ENCODE assay signal across 8 mouse cellular contexts in genomic region chr19:9954055-9954810, GRCm38 (mm10). TPM values are rescaled to one million over a fixed set of nuclear protein-coding genes. Genes with fewer than 3 reads are reported as not detected.
A peak's percentile ranks its signal among the peaks of the same experiment; 100 is the strongest.
DNase-seq lines count a peak whose midpoint lies in the region; ATAC-seq and TF ChIP-seq lines count a peak whose summit lies in the region.

No protein-coding gene starts in this region.

- ATAC-seq in heart, embryonic 12.5 days (ENCODE audit: insufficient number of reproducible peaks, low FRiP score), result peak; percentile 81
- peak; percentile 89 for ATAC-seq in kidney, embryonic 16.5 days (ENCODE audit: low FRiP score, low TSS enrichment)
- ATAC-seq in limb, embryonic 15.5 days (ENCODE audit: insufficient number of reproducible peaks, low FRiP score, low TSS enrichment, low read depth), result peak; percentile 90
- 0 out of 2 replicates have a peak, but pooled peaks have one; percentile 47 for ATAC-seq in midbrain, postnatal 0 days (ENCODE audit: low FRiP score)

- TF ChIP-seq POLR2A in embryonic fibroblast, embryonic 13.5 days (IDR thresholded peaks at IDR 0.05; ENCODE audit: low read depth, low read length), result 0 out of 2 replicates have a peak, but pooled peaks have one; percentile 41

- WGBS in heart, embryonic 12.5 days, result 32% methylated on average over 7 of the region's 7 CpGs
- whole genome bisulfite sequencing in kidney, embryonic 16.5 days, result 21% methylated on average over 7 of the region's 7 CpGs
- 10% methylated on average over 7 of the region's 7 CpGs for WGBS in limb, embryonic 15.5 days
- WGBS in midbrain, postnatal 0 days, result 43% methylated on average over 7 of the region's 7 CpGs

- H3K36me3 ChIP-seq in heart, embryonic 12.5 days, result no peaks in the 10 kb centered on the region
- H3K36me3 ChIP-seq in kidney, embryonic 16.5 days (ENCODE audit: insufficient read depth, low read length), result no peaks in the 10 kb centered on the region
- no peaks in the 10 kb centered on the region for H3K36me3 ChIP-seq in limb, embryonic 15.5 days
- no peaks in the 10 kb centered on the region for H3K36me3 ChIP-seq in midbrain, postnatal 0 days (ENCODE audit: insufficient read depth, low read length)

- H3K9me3 ChIP-seq in heart, embryonic 12.5 days (replicated peaks), result peaks cover 5% of the 10 kb centered on the region; the same call in 1 of the 2 replicates
- H3K9me3 ChIP-seq in kidney, embryonic 16.5 days (ENCODE audit: low read length), result peaks cover 11% of the 10 kb centered on the region
- H3K9me3 ChIP-seq in limb, embryonic 15.5 days, result no peaks in the 10 kb centered on the region
- no peaks in the 10 kb centered on the region for H3K9me3 ChIP-seq in midbrain, postnatal 0 days (ENCODE audit: low read length)

- DNase-seq in 3134 (ENCODE audit: extremely low read depth, insufficient read length, low spot score), result peak; percentile 86
- DNase-seq in adrenal gland, postnatal 25 days, result peak; percentile 75
- peak; percentile 79 for DNase-seq in midbrain, postnatal 0 days (ENCODE audit: low spot score)
- peak; percentile 77 for DNase-seq in testis, postnatal 10 days (ENCODE audit: low spot score)

- no peaks in the 10 kb centered on the region for H3K27me3 ChIP-seq in heart, embryonic 12.5 days (replicated peaks)
- no peaks in the 10 kb centered on the region for H3K27me3 ChIP-seq in kidney, embryonic 16.5 days (ENCODE audit: insufficient read depth, low read length)
- H3K27me3 ChIP-seq in limb, embryonic 15.5 days, result no peaks in the 10 kb centered on the region
- no peaks in the 10 kb centered on the region for H3K27me3 ChIP-seq in midbrain, postnatal 0 days (ENCODE audit: insufficient read depth, low read length)

- H3K4me1 ChIP-seq in embryonic fibroblast, embryonic 13.5 days (ENCODE audit: control insufficient read depth, insufficient read depth, low read length), result peaks cover 5% of the 10 kb centered on the region; the same call in 1 of the 2 replicates
- H3K4me1 ChIP-seq in heart, embryonic 12.5 days (replicated peaks), result peaks cover 17% of the 10 kb centered on the region
- peaks cover 11% of the 10 kb centered on the region for H3K4me1 ChIP-seq in kidney, embryonic 16.5 days (ENCODE audit: insufficient read depth, low read length)
- peaks cover 17% of the 10 kb centered on the region for H3K4me1 ChIP-seq in limb, embryonic 15.5 days
- no peaks in the 10 kb centered on the region for H3K4me1 ChIP-seq in midbrain, postnatal 0 days (ENCODE audit: insufficient read depth, low read length)

- TF ChIP-seq CTCF in embryonic fibroblast, embryonic 13.5 days (IDR thresholded peaks at IDR 0.05; ENCODE audit: borderline replicate concordance, insufficient read depth, low read length), result no peak
- TF ChIP-seq CTCF in midbrain, postnatal 0 days (IDR thresholded peaks at IDR 0.05), result no peak

- H3K27ac ChIP-seq in embryonic fibroblast, embryonic 13.5 days (ENCODE audit: insufficient read depth, low read length), result peak overlapping the region; percentile 99
- peak overlapping the region; percentile 81 for H3K27ac ChIP-seq in heart, embryonic 12.5 days (ENCODE audit: poor library complexity, severe bottlenecking)
- H3K27ac ChIP-seq in kidney, embryonic 16.5 days (ENCODE audit: low read length), result peak overlapping the region; percentile 86
- H3K27ac ChIP-seq in limb, embryonic 15.5 days, result peak overlapping the region; percentile 90
- H3K27ac ChIP-seq in midbrain, postnatal 0 days (ENCODE audit: low read depth, low read length), result peak overlapping the region; percentile 71; the same call in 1 of the 2 replicates

- peak overlapping the region; percentile 34; the same call in 1 of the 2 replicates for H3K4me2 ChIP-seq in heart, embryonic 12.5 days
- peak overlapping the region; percentile 34; the same call in 1 of the 2 replicates for H3K4me2 ChIP-seq in kidney, embryonic 16.5 days (replicated peaks; ENCODE audit: low read depth, low read length)
- H3K4me2 ChIP-seq in limb, embryonic 15.5 days, result peak overlapping the region; percentile 35
- no peak overlapping the region for H3K4me2 ChIP-seq in midbrain, postnatal 0 days (ENCODE audit: low read depth, low read length, poor library complexity, severe bottlenecking)

- 0 out of 2 replicates have a peak overlapping the region, but pooled peaks have one; percentile 43 for H3K9ac ChIP-seq in heart, embryonic 12.5 days
- H3K9ac ChIP-seq in kidney, embryonic 16.5 days (replicated peaks; ENCODE audit: low read length), result peak overlapping the region; percentile 46
- no peak overlapping the region for H3K9ac ChIP-seq in limb, embryonic 15.5 days
- no peak overlapping the region for H3K9ac ChIP-seq in midbrain, postnatal 0 days (replicated peaks; ENCODE audit: low read length, poor library complexity, severe bottlenecking)

- no peak overlapping the region for H3K4me3 ChIP-seq in embryonic fibroblast, embryonic 13.5 days (ENCODE audit: insufficient read depth, low read length)
- H3K4me3 ChIP-seq in heart, embryonic 12.5 days, result no peak overlapping the region
- H3K4me3 ChIP-seq in kidney, embryonic 16.5 days (ENCODE audit: low read length), result no peak overlapping the region
- no peak overlapping the region for H3K4me3 ChIP-seq in limb, embryonic 15.5 days
- H3K4me3 ChIP-seq in midbrain, postnatal 0 days (ENCODE audit: low read depth, low read length), result no peak overlapping the region

RNA-seq across cellular contexts. Expression of gene Fth1, which starts 26.2 kb away (rescaled TPM):
- total RNA-seq in adrenal gland, postnatal 25 days (2021), result 2,505 and 2,798 TPM in 2 replicates
- 1,225 and 1,491 TPM in 2 replicates for polyA plus RNA-seq in embryonic fibroblast, embryonic 13.5 days (2011; ENCODE audit: insufficient read length, low read depth, missing spikeins)
- 2,254 and 2,412 TPM in 2 replicates for polyA plus RNA-seq in heart, embryonic 12.5 days (2016; fragmentation: Nextera tagmentation; extraction: Ambion mirVana)
- 1,651 and 1,666 TPM in 2 replicates for polyA plus RNA-seq in kidney, embryonic 16.5 days (2015; fragmentation: Nextera tagmentation; extraction: Ambion mirVana)
- 1,462 and 1,539 TPM in 2 replicates for polyA plus RNA-seq in limb, embryonic 15.5 days (2015; fragmentation: Nextera tagmentation; extraction: Ambion mirVana)
- 337 and 436 TPM in 2 replicates for total RNA-seq in midbrain, postnatal 0 days (2014; rRNA removed)
- polyA plus RNA-seq in midbrain, postnatal 0 days (2015; fragmentation: Nextera tagmentation; extraction: Ambion mirVana), result 2,585 and 2,689 TPM in 2 replicates

RNA-seq across cellular contexts. Expression of gene Best1, which starts 47.2 kb away (rescaled TPM):
- total RNA-seq in adrenal gland, postnatal 25 days (2021), result 0.97 TPM in 1 of 2 replicates, not detected in the other
- 0.33 and 0.60 TPM in 2 replicates for polyA plus RNA-seq in embryonic fibroblast, embryonic 13.5 days (2011; ENCODE audit: insufficient read length, low read depth, missing spikeins)
- 0.32 and 0.34 TPM in 2 replicates for polyA plus RNA-seq in heart, embryonic 12.5 days (2016; fragmentation: Nextera tagmentation; extraction: Ambion mirVana)
- 1.4 and 1.9 TPM in 2 replicates for polyA plus RNA-seq in kidney, embryonic 16.5 days (2015; fragmentation: Nextera tagmentation; extraction: Ambion mirVana)
- polyA plus RNA-seq in limb, embryonic 15.5 days (2015; fragmentation: Nextera tagmentation; extraction: Ambion mirVana), result 1.9 and 2.1 TPM in 2 replicates
- 2.5 and 4.1 TPM in 2 replicates for total RNA-seq in midbrain, postnatal 0 days (2014; rRNA removed)
- 2.9 and 3.5 TPM in 2 replicates for polyA plus RNA-seq in midbrain, postnatal 0 days (2015; fragmentation: Nextera tagmentation; extraction: Ambion mirVana)

RNA-seq across cellular contexts. Expression of gene Rab3il1, which starts 47.2 kb away (rescaled TPM):
- 3.5 and 5.8 TPM in 2 replicates for total RNA-seq in adrenal gland, postnatal 25 days (2021)
- 6.5 and 18.2 TPM in 2 replicates for polyA plus RNA-seq in embryonic fibroblast, embryonic 13.5 days (2011; ENCODE audit: insufficient read length, low read depth, missing spikeins)
- polyA plus RNA-seq in heart, embryonic 12.5 days (2016; fragmentation: Nextera tagmentation; extraction: Ambion mirVana), result 38.0 and 39.7 TPM in 2 replicates
- 32.0 and 34.6 TPM in 2 replicates for polyA plus RNA-seq in kidney, embryonic 16.5 days (2015; fragmentation: Nextera tagmentation; extraction: Ambion mirVana)
- 44.8 and 45.1 TPM in 2 replicates for polyA plus RNA-seq in limb, embryonic 15.5 days (2015; fragmentation: Nextera tagmentation; extraction: Ambion mirVana)
- 20.6 and 23.3 TPM in 2 replicates for total RNA-seq in midbrain, postnatal 0 days (2014; rRNA removed)
- polyA plus RNA-seq in midbrain, postnatal 0 days (2015; fragmentation: Nextera tagmentation; extraction: Ambion mirVana), result 21.7 and 23.5 TPM in 2 replicates

RNA-seq across cellular contexts. Expression of gene Incenp, which starts 54.9 kb away (rescaled TPM):
- 28.3 and 32.4 TPM in 2 replicates for total RNA-seq in adrenal gland, postnatal 25 days (2021)
- 48.6 and 65.9 TPM in 2 replicates for polyA plus RNA-seq in embryonic fibroblast, embryonic 13.5 days (2011; ENCODE audit: insufficient read length, low read depth, missing spikeins)
- 82.2 and 83.0 TPM in 2 replicates for polyA plus RNA-seq in heart, embryonic 12.5 days (2016; fragmentation: Nextera tagmentation; extraction: Ambion mirVana)
- 99.9 and 106 TPM in 2 replicates for polyA plus RNA-seq in kidney, embryonic 16.5 days (2015; fragmentation: Nextera tagmentation; extraction: Ambion mirVana)
- 83.1 and 90.5 TPM in 2 replicates for polyA plus RNA-seq in limb, embryonic 15.5 days (2015; fragmentation: Nextera tagmentation; extraction: Ambion mirVana)
- total RNA-seq in midbrain, postnatal 0 days (2014; rRNA removed), result 11.0 and 20.0 TPM in 2 replicates
- 13.3 and 13.8 TPM in 2 replicates for polyA plus RNA-seq in midbrain, postnatal 0 days (2015; fragmentation: Nextera tagmentation; extraction: Ambion mirVana)

Comparison
In these comparisons a context has a peak if more than half of its experiments do, and no peak if none do; other contexts are left out.
1. H3K9ac ChIP-seq: peak in heart, embryonic 12.5 days (single experiment) and kidney, embryonic 16.5 days (single experiment); none in limb, embryonic 15.5 days (single experiment) and midbrain, postnatal 0 days (single experiment).
2. Peak in every context shown above with its lines, with median percentiles within 50 percentile points of each other: DNase-seq, H3K27ac ChIP-seq and ATAC-seq.